Mouse (Mus musculus) midbrain, embryonic 13.5 days (tissue): ENCODE results near the gene Mief2. TPM values are rescaled to one million over a fixed set of nuclear protein-coding genes. Genes with fewer than 3 reads are reported as not detected.

Source experiments
- ATAC-seq: fragments of 200-750 bp; cut with Nextera tagmentation; 2 replicates; pipeline ENCODE4 v1.8.0; 2017; ENCODE audit warnings: mild to moderate bottlenecking, moderate TSS enrichment, moderate library complexity
- H3K27ac ChIP-seq: fragments of 300-500 bp; sonication (generic); 2 replicates; pipeline ENCODE4 v1.5.1; 2015; ENCODE audit warnings: inconsistent platforms, mild to moderate bottlenecking, moderate library complexity
- H3K27me3 ChIP-seq: fragments of 300-500 bp; sonication (generic); 2 replicates; pipeline ENCODE4 v1.6.1; 2015; ENCODE audit warnings: mild to moderate bottlenecking, inconsistent platforms
- H3K36me3 ChIP-seq: fragments of 300-500 bp; sonication (generic); 2 replicates; pipeline ENCODE4 v1.6.1; 2015; ENCODE audit warnings: mild to moderate bottlenecking, inconsistent platforms
- H3K4me1 ChIP-seq: fragments of 300-500 bp; sonication (generic); replicated peaks from 2 replicates; pipeline ENCODE4 v1.6.1; 2015; ENCODE audit warnings: inconsistent platforms
- H3K4me2 ChIP-seq: fragments of 300-500 bp; sonication (generic); replicated peaks from 2 replicates; pipeline ENCODE4 v1.6.1; 2015; ENCODE audit warnings: moderate library complexity, mild to moderate bottlenecking, inconsistent platforms
- H3K4me3 ChIP-seq: fragments of 300-500 bp; sonication (generic); replicated peaks from 2 replicates; pipeline ENCODE4 v1.5.1; 2015; ENCODE audit warnings: mild to moderate bottlenecking, inconsistent platforms
- H3K9ac ChIP-seq: fragments of 300-500 bp; sonication (generic); replicated peaks from 2 replicates; pipeline ENCODE4 v1.6.1; 2015; ENCODE audit warnings: mild to moderate bottlenecking, inconsistent platforms
- H3K9me3 ChIP-seq: fragments of 300-500 bp; sonication (generic); 2 replicates; pipeline ENCODE4 v1.6.1; 2016; ENCODE audit warnings: mild to moderate bottlenecking, inconsistent platforms
- WGBS: fragments of 180-500 bp; shearing (Covaris S2); methylation state at CpG from one replicate; pipeline ENCODE4 v1.1.7; 2015; 5-methylcytosine and 5-hydroxymethylcytosine counted together
- polyA plus RNA-seq: library from polyadenylated mRNA; unstranded; fragments of >200 nt; fragmentation: Nextera tagmentation; extraction: Ambion mirVana; gene quantifications from 2 replicates; pipeline ENCODE4 v1.2.1, GENCODE M21; 2015

The Mief2 gene
- polyA plus RNA-seq, 1 experiment from 2014 or later: 18.6 TPM

DNA sequence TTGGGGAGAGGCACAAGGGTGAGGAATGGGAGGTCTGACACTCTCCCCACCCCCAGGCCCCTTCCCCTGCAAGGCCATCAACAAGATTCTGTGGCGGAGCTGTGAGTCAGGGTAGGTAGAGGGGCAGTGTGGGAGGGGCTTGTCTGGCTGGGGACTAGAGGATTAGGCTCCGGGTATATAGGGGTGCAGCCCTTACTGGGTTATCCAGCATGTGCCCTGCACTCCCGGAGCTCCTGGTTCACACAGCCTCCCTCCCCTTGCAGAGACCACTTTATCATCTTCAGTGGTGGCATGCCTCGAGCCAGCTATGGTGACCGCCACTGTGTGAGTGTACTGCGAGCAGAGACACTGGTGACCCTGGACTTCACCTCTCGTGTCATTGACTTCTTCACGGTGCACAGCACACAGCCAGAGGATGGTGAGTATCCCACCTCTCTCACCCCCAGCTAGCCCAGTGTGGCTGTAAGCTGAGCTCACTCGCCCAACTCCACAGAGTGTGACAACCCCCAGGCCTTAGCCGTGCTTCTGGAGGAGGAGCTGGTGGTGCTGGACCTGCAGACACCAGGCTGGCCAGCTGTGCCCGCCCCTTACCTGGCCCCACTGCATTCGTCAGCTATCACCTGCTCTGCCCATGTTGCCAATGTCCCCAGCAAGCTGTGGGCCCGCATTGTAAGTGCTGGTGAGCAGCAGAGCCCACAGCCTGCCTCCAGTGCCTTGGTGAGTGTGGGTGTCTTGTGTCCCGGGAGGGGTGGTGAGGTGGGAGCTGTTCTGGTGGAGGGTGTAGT, 21.3 kb upstream of the Mief2 start:
- Histone ChIP-seq H3K4me3 (no peak overlapping the region), H3K27me3 (no peaks in the 10 kb centered on the region), H3K36me3 (peaks cover 87% of the 10 kb centered on the region), H3K27ac (no peak overlapping the region), H3K9ac (no peak overlapping the region), H3K4me2 (no peak overlapping the region), H3K9me3 (no peaks in the 10 kb centered on the region), H3K4me1 (peaks cover 21% of the 10 kb centered on the region)
- no peak for ATAC-seq
- WGBS: 89% methylated on average over 14 of the region's 14 CpGs

DNA sequence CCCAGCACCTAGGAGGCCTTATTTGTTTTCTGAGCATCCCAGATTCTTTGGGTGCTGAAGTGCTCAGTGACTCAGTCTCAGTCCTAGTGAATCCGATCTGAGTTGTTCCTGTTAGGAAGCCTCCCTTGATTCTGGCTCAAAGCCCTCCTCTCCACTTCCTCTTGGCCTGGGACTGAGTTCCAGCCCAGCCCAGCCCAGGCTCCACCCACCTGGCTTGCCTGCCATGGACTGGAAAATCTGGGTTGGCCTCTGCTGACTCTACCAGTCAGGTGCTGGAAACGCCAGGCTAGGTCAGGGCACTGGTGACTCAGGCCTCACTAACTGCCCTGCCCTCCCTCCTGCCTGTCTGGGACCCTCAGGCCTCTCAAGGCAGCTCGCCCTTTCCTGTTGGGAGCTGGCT, 20.5 kb upstream of the Mief2 start:
- Histone ChIP-seq H3K4me2 (no peak overlapping the region), H3K27me3 (no peaks in the 10 kb centered on the region), H3K9me3 (no peaks in the 10 kb centered on the region), H3K27ac (no peak overlapping the region), H3K9ac (no peak overlapping the region), H3K4me3 (no peak overlapping the region), H3K4me1 (peaks cover 13% of the 10 kb centered on the region), H3K36me3 (peaks cover 94% of the 10 kb centered on the region)
- WGBS: 85% methylated on average over 3 of the region's 3 CpGs
- no peak for ATAC-seq

DNA sequence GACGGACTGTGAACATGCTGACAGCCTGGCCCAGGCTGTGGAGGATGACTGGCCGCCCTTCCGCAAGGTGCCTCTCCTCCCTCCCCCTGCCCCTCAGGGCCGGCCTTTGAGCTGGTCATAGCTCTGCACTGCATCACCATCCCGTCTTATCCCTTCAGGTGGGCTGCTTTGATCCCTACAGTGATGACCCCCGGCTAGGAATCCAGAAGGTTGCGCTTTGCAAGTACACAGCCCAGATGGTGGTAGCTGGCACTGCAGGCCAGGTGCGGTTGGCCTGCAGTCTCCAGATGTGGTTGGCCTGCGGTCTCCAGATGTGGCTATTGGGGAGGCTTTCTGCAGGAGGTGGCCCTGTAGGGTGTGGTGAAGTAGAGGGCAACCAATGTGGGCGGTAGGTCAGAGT, 19.6 kb upstream of the Mief2 start:
- H3K36me3 ChIP-seq: peaks cover 100% of the 10 kb centered on the region
- peaks cover 3% of the 10 kb centered on the region for H3K4me1 ChIP-seq
- no peaks in the 10 kb centered on the region for H3K9me3 ChIP-seq
- H3K4me3 ChIP-seq: no peak overlapping the region
- no peak overlapping the region for H3K4me2 ChIP-seq
- H3K9ac ChIP-seq: no peak overlapping the region
- ATAC-seq: no peak
- H3K27ac ChIP-seq: no peak overlapping the region
- no peaks in the 10 kb centered on the region for H3K27me3 ChIP-seq
- whole genome bisulfite sequencing: 89% methylated on average over 10 of the region's 10 CpGs

DNA sequence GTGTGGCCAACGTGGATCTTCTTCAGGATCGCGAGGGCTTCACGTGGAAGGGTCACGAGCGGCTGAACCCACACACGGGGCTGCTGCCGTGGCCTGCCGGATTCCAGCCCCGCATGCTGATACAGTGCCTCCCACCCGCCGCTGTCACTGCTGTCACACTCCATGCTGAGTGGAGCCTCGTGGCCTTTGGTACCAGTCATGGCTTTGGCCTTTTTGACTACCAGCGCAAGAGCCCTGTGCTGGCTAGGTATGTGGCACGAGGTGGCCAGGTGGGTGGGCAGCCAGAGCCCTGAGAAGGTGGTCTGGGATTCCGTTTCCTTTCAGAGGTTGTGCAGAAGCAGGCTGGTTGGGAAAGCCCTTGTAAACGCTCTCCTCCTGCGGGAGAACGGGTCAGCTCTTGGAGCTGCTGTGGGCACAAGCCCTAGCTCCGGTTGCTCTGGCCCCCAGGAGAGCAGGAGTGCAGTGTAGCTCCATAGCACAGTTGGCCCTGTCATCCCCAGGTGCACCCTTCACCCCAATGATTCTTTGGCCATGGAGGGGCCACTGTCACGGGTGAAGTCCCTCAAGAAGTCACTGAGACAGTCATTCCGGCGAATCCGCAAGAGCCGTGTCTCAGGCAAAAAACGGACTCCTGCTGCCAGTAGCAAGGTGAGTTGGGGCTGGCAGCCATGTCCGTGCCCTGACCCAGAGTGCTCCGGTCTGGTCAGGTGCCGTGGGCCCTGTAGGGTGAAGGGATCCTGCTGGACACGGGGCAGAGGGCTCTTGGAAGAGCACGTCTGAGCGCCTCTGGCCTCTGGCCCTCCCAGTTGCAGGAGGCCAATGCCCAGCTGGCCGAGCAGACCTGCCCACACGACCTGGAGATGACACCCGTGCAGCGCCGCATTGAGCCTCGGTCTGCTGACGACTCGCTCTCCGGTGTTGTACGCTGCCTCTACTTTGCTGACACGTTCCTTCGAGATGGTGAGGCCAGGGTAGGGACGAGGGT, 18.4 kb upstream of the Mief2 start:
- WGBS: 93% methylated on average over 45 of the region's 45 CpGs
- ATAC-seq: no peak
- peaks cover 100% of the 10 kb centered on the region for H3K36me3 ChIP-seq
- H3K27me3 ChIP-seq: no peaks in the 10 kb centered on the region
- H3K9ac ChIP-seq: no peak overlapping the region
- no peaks in the 10 kb centered on the region for H3K4me1 ChIP-seq
- no peak overlapping the region for H3K4me2 ChIP-seq
- H3K9me3 ChIP-seq: no peaks in the 10 kb centered on the region
- H3K27ac ChIP-seq: no peak overlapping the region
- H3K4me3 ChIP-seq: no peak overlapping the region

DNA sequence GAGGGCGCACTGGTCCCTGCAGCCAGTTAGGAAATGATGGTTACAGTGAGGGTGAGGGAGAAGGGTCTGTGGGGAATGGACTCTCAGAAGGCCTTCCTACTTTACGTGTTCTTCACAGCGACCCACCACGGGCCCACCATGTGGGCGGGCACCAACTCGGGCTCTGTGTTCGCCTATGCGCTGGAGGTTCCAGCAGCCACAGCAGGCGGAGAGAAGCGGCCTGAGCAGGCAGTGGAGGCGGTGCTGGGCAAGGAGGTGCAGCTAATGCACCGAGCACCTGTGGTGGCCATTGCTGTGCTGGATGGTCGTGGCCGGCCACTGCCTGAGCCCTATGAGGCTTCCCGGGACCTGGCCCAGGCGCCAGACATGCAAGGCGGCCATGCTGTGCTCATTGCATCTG, 17.0 kb upstream of the Mief2 start:
- WGBS: 94% methylated on average over 17 of the region's 17 CpGs

DNA sequence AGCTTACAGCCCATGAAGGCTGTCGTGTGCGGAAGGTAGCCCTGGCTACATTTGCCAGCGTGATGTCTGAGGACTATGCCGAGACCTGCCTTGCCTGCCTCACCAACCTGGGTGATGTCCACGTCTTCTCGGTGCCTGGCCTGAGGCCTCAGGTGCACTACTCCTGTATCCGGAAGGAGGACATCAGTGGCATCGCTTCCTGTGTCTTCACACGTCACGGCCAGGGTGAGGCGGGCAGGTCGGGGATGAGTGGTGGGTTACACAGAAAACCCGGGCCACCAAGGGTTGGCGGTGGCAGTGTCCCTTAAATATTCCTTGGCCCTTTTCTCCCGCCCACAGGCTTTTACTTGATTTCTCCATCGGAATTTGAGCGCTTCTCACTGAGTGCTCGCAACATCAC, 16.2 kb upstream of the Mief2 start:
- H3K27ac ChIP-seq: no peak overlapping the region
- no peak for ATAC-seq
- H3K27me3 ChIP-seq: no peaks in the 10 kb centered on the region
- WGBS: 97% methylated on average over 18 of the region's 18 CpGs
- no peak overlapping the region for H3K4me3 ChIP-seq
- no peaks in the 10 kb centered on the region for H3K4me1 ChIP-seq
- H3K9me3 ChIP-seq: no peaks in the 10 kb centered on the region
- H3K9ac ChIP-seq: no peak overlapping the region
- H3K4me2 ChIP-seq: no peak overlapping the region
- peaks cover 100% of the 10 kb centered on the region for H3K36me3 ChIP-seq

More for the DNA sequence above, 17.0 kb upstream of the Mief2 start:
- Histone ChIP-seq H3K9ac (no peak overlapping the region), H3K27ac (no peak overlapping the region), H3K4me2 (no peak overlapping the region), H3K4me1 (no peaks in the 10 kb centered on the region), H3K9me3 (no peaks in the 10 kb centered on the region), H3K4me3 (no peak overlapping the region), H3K36me3 (peaks cover 100% of the 10 kb centered on the region), H3K27me3 (no peaks in the 10 kb centered on the region)
- ATAC-seq: no peak

DNA sequence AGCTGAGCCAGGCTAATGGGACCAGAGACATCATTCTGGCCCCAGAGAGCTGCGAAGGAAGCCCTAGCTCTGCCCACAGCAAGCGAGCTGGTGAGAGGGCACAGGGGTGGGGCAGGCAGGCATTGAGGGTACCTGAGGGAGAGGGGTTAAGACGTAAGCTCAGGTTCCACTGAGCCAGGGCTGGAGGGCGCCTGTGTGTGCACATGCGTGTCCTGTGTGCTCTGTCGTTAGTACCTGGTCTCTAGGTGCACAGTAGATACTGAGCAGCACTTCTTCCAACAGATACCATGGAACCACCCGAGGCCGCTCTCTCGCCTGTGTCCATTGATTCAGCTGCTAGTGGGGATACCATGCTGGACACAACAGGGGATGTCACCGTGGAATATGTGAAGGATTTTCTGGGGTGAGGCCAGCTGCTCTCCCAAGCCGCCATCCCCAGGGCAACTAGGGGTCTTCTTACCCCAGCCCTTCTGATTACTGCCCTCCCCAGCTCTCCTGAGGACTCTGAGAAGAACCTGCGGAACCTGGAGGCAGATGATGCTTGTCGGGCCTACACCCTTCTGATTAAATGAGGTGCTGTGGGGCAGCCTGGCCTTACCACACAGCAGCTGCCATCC, 15.5 kb upstream of the Mief2 start:
- Histone ChIP-seq H3K36me3 (peaks cover 100% of the 10 kb centered on the region), H3K4me3 (no peak overlapping the region), H3K27ac (no peak overlapping the region), H3K4me1 (no peaks in the 10 kb centered on the region), H3K4me2 (no peak overlapping the region), H3K27me3 (no peaks in the 10 kb centered on the region), H3K9me3 (no peaks in the 10 kb centered on the region), H3K9ac (no peak overlapping the region)
- 93% methylated on average over 13 of the region's 13 CpGs for WGBS
- ATAC-seq: no peak

DNA sequence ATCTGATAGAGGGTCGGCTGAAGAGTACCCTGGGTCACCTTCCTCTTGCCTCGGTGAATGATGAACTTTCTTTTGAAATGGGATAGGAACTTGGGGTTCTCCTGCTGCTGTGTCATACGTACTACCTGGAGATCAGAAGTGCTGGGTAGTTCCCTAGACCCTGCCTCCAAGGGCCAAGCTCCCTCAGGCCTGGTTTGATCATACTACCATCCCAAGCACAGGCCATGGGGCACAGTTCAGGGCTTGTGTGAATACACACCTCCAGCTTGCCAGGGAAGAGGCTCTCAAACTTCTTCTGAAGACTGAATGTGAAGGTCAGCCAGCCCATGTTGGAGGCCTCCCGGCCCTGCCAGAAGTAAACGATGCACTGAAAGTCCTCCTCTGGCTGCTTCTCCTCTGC, 12.4 kb upstream of the Mief2 start:
- Histone ChIP-seq H3K4me2 (no peak overlapping the region), H3K36me3 (peaks cover 100% of the 10 kb centered on the region), H3K9me3 (no peaks in the 10 kb centered on the region), H3K4me3 (no peak overlapping the region), H3K27me3 (no peaks in the 10 kb centered on the region), H3K27ac (no peak overlapping the region), H3K9ac (no peak overlapping the region), H3K4me1 (no peaks in the 10 kb centered on the region)
- WGBS: 93% methylated on average over 5 of the region's 5 CpGs
- ATAC-seq: no peak

DNA sequence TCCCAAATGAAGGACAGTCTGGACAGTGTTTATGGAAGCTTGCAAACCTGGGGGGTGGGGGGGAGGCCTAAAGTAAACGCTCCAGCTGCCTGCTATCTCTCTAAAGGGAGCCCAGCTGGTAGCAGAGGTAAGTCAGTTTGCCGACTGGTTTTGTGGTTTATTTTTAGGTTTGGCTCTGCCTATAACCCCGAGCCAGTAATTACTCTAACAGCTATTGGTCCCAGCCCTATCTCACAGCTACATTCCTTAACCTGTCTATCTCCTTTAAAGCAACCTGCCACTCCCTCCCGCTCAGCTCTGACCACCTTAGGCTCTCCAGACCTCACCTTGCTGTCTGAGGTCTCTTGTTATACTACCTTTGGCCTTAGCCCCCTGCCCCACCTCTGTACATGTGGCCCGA, 8.9 kb upstream of the Mief2 start:
- H3K9ac ChIP-seq: no peak overlapping the region
- H3K36me3 ChIP-seq: peaks cover 100% of the 10 kb centered on the region
- no peak overlapping the region for H3K4me2 ChIP-seq
- H3K4me1 ChIP-seq: no peaks in the 10 kb centered on the region
- H3K27ac ChIP-seq: no peak overlapping the region
- H3K4me3 ChIP-seq: no peak overlapping the region
- no peaks in the 10 kb centered on the region for H3K27me3 ChIP-seq
- H3K9me3 ChIP-seq: no peaks in the 10 kb centered on the region
- 92% methylated on average over 5 of the region's 5 CpGs for WGBS
- ATAC-seq: no peak

DNA sequence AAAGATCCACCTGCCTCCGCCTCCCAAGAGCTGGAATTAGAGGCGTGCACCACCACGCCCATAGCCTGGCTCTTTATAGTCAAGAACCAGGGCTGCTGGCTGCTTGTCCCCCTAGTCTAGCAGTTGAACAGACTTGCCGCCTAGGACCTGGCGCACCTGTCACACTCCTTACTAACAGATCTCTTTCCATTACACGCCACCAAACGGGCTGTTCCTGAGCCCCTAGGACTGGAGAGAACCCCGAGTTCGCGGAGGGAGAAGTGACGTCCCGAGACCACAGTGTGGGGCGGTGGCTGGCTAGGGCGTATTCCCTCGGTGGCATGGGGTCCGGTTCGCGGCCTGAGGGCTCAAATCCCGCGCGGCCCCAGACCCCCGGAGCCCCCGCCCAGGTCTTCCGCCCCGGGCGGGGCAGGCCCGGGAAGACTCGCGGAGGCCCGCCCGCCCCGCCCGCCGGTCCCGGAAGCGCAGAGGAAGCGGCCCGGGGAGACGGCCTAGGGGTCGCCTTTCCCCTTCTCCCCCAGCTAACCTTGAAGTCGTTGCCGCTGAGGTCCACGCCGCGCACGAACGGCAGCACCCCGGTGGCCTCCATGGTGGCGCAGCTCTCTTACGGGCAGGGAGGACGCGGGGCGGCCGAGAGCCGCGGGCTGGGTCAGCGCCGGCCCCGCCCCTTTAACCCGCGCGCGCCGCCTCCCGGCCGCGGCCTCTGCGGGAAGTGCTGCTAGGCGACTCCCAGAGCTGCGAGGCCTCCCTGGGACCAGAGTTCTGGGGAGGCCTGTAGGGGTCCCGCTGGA, 1.4 kb upstream of the Mief2 start, which contains the start of gene Flii:
Flii (minus strand) TSS at position 663 of the 791 bp plus-strand sequence.
- peak within 1 kb of the TSS; percentile 85 for H3K9ac ChIP-seq
- peaks cover 51% of the 10 kb centered on the region for H3K36me3 ChIP-seq
- peak within 1 kb of the TSS; percentile 64 for H3K4me2 ChIP-seq
- H3K27ac ChIP-seq: peak within 1 kb of the TSS; percentile 81
- no peaks in the 10 kb centered on the region for H3K27me3 ChIP-seq
- under 1% methylated on average over 50 of the region's 71 CpGs for WGBS
- peaks cover 32% of the 10 kb centered on the region for H3K4me1 ChIP-seq
- H3K4me3 ChIP-seq: peak within 1 kb of the TSS; percentile 85
- no peaks in the 10 kb centered on the region for H3K9me3 ChIP-seq
- peak; percentile 75 for ATAC-seq

DNA sequence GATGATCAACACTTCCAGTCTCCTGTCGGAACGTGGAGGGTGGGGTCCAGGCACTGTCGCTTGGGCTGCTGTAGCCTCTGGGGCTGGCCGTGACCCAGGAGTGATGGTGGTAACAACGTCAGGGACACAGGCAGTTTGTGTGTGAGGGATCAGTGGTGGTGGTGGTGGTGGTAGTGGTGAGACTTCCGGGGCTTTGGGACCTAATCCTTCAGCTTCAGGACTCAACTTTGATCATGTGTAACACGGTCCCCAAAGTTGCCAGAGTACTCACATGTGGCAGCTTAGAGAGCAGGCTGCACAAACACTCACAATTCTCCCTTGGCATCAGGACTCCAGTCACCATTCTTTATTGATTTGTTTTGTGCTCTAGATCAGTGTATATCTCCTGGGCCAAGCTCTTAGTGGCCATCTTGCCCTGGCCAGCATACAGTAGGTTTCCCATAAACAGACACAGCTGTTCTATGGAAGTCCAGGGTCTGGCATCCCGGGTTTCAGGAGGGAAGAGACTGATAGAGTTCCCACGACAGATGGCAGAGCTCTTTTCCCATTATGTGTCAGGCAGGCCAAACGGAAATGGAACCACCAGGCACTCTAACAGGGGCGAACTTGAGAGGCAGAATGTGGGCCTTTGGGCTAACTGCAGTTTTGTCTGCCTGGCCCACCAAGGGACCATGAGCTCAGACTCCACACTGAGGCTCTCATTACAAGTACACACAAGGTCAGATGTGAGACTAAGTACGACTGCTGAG, 632 bp upstream of the Mief2 start:
- no peaks in the 10 kb centered on the region for H3K9me3 ChIP-seq
- WGBS: 7% methylated on average over 12 of the region's 12 CpGs
- peaks cover 50% of the 10 kb centered on the region for H3K36me3 ChIP-seq
- peak overlapping the region; percentile 81 for H3K27ac ChIP-seq
- peaks cover 32% of the 10 kb centered on the region for H3K4me1 ChIP-seq
- no peaks in the 10 kb centered on the region for H3K27me3 ChIP-seq
- H3K4me2 ChIP-seq: peak overlapping the region; percentile 64
- ATAC-seq: peak; percentile 28
- peak overlapping the region; percentile 85 for H3K4me3 ChIP-seq
- peak overlapping the region; percentile 85 for H3K9ac ChIP-seq
